Mouse (Mus musculus) left cerebral cortex, postnatal 36 days (tissue): ENCODE data around the gene Unc13d. TPM values are rescaled to one million over a fixed set of nuclear protein-coding genes. Genes with fewer than 3 reads are reported as not detected.
A peak's percentile ranks its signal among the peaks of the same experiment; 100 is the strongest.

ENCODE experiments used
- DNase-seq, 2 experiments: peaks; one replicate each; pipeline ENCODE4 v3.0.0; 2021 to 2022; ENCODE audit warnings: low spot score in 2 of 2, mixed read lengths in 1 of 2
- intact Hi-C: fragments of 180-260 bp; cut with DNase I; formaldehyde crosslinking; loops from one replicate; pipeline ENCODE4 v1.15.1; 2025
- total RNA-seq, 2 experiments: library from RNA; stranded (reverse); gene quantifications; 2 replicates each; pipeline ENCODE4 v1.2.3; 2021

The Unc13d gene
- total RNA-seq, 2 experiments from 2014 or later = 0.93 to 1.0 TPM

- no peak for DNase-seq
- intact Hi-C loops = no loop called here
Measured at GRCm38 (mm10) chr11:116057237-116057881, 20.4 kb downstream of the Unc13d start.

DNA sequence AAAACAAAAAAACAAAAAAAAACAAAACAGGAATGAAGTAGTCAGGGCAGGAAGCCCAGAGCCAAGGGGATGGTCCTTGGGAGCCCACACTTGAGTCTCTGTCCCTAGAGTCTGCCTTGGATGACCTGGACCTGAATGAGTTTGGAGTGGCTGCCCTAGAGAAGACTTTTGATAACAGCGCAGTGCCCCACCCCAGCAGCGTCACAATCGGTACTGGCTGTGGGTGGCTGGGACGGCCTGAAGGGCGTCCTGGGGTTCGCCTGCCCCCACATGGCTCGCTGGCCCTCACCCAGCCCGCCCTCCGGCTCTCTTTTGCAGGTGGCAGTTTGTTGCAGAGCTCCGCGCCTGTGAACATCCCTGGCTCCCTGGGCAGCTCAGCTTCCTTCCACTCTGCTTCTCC lies 21.9 kb downstream of the Unc13d start:
- intact Hi-C loops = no loop called here
- DNase-seq = no peak

GRCm38 (mm10) chr11:116053510-116054229 lies 24.1 kb downstream of the Unc13d start:
- DNase-seq = no peak
- intact Hi-C loops = no loop called here

GRCm38 (mm10) chr11:116050196-116050595 lies 27.6 kb downstream of the Unc13d start:
- DNase-seq = no peak
- intact Hi-C loops = no loop called here

GRCm38 (mm10) chr11:116049610-116050009 lies 28.2 kb downstream of the Unc13d start:
- no peak for DNase-seq
- intact Hi-C loops = no loop called here

- no peak for DNase-seq
- intact Hi-C loops = no loop called here
Measured at GRCm38 (mm10) chr11:116045173-116045572, 32.6 kb downstream of the Unc13d start.

DNA sequence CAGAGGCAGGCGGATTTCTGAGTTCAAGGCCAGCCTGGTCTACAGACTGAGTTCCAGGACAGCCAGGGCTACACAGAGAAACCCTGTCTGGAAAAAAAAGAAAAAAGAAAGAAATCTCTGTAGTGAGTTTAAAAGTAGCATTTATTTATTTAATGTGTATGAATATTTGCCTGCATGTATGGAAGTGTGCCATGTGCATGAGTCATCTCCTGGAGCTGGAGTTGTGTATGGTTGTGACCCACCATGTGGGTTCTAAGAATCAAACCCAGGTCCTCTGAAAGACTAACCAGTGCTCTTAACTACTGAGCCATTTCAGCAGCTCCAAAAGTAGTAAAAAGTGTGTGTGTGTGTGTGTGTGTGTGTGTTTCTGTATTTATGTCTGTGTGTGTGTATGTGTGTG lies 34.5 kb downstream of the Unc13d start:
- intact Hi-C loops = no loop called here
- DNase-seq = no peak

- DNase-seq = no peak
- intact Hi-C loops = no loop called here
Measured at GRCm38 (mm10) chr11:116042372-116043138, 35.2 kb downstream of the Unc13d start.

- intact Hi-C loops = no loop called here
- DNase-seq = no peak
Measured at GRCm38 (mm10) chr11:116041833-116042232, 35.9 kb downstream of the Unc13d start.

DNA sequence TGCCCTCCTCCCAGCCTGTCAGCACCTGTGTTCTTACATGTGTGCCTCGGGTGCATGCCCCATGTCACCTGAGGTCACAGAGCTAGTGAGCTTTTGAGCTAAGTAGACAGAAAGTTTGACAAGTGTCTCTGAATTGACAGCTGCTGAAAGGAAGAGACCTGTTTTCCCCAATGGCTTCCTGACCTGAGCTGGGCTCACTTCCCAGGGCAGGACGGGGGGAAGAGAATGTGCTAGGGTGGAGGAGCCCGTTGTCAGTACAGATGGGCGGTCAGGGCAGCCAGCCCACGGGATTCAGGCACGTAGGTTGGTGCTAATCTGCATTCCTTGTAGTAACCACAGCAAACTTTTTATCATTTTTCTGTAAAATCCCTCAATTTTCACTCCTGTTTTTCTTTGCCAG lies 37.2 kb downstream of the Unc13d start:
- intact Hi-C loops = no loop called here
- DNase-seq = no peak

GRCm38 (mm10) chr11:116037826-116038225 lies 39.9 kb downstream of the Unc13d start:
- intact Hi-C loops = no loop called here
- DNase-seq = no peak

- intact Hi-C loops = no loop called here
- no peak for DNase-seq
Measured at GRCm38 (mm10) chr11:116036671-116037070, 41.1 kb downstream of the Unc13d start.

DNA sequence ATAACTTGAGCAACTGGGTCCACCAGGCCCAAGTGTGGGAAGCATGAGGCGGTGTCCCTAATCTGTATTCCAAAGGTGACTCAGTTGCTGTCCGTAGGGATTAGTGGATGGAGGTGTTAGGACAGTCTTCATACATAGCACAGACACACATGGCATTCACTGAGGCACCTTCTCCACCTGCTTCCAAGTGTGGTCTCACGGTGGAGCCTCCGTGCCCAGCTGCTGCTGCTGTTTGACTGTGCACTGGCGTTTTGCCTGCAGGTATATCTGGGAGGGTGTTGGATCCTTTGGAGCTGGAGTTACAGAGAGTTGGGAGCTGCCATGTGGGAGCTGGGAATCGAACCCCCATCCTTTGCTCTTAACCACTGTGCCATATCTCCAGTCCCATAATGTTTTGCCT lies 43.2 kb downstream of the Unc13d start:
- DNase-seq = no peak
- intact Hi-C loops = no loop called here

GRCm38 (mm10) chr11:116030898-116031845 lies 46.6 kb downstream of the Unc13d start:
- intact Hi-C loops = loop anchor here (2.0 kb wide), 2 partner anchors 56 to 100 kb away; partner anchors contain the start of genes Trim65 and Wbp2
- no peak for DNase-seq

GRCm38 (mm10) chr11:116030088-116030897 lies 47.5 kb downstream of the Unc13d start, which contains the start of gene Unk:
TSS of gene Unk (plus strand) at chr11:116030322.
- intact Hi-C loops = loop anchor here (2.0 kb wide), 2 partner anchors 57 to 101 kb away; partner anchors contain the start of genes Trim65 and Wbp2
- DNase-seq = peak; percentile 97 to 98

GRCm38 (mm10) chr11:116029086-116029865 lies 48.5 kb downstream of the Unc13d start:
- DNase-seq = no peak
- intact Hi-C loops = no loop called here

GRCm38 (mm10) chr11:116028177-116028865 lies 49.4 kb downstream of the Unc13d start:
- DNase-seq = no peak
- intact Hi-C loops = no loop called here
